Mouse (Mus musculus) bone marrow, adult 2 months (tissue): Measurements from ENCODE around the gene Btc.

ENCODE experiments used
- CTCF ChIP-seq: fragments of 200-500 bp; IDR thresholded peaks from 2 replicates; pipeline ENCODE4 v1.5.1; 2011; ENCODE audit warnings: low read length, control low read depth; ENCODE audit not compliant: control insufficient read depth, insufficient read depth
- POLR2A ChIP-seq: fragments of 200-500 bp; IDR thresholded peaks from 2 replicates; pipeline ENCODE4 v1.6.1; 2011; ENCODE audit warnings: low read depth, mild to moderate bottlenecking, control low read depth, low read length, borderline replicate concordance; ENCODE audit not compliant: control insufficient read depth

GRCm38 (mm10) chr5:91436563-91436962, 33.8 kb upstream of the Btc start:
- TF ChIP-seq CTCF (no peak), POLR2A (no peak)
